Mouse (Mus musculus): ENCODE data around the gene Gm17374.

GRCm38 (mm10) chr2:140113851-140114250 is 38.0 kb upstream of the Gm17374 start:
- TF ChIP-seq GATA1 (IDR thresholded peaks at IDR 0.05; ENCODE audit: borderline replicate concordance, low read length): no peak
- no peak for TF ChIP-seq FLI1 (IDR thresholded peaks at IDR 0.05; ENCODE audit: low read length)
